Mouse (Mus musculus) liver, embryonic 14.5 days (tissue): ENCODE measurements around the gene Cltrn. TPM values are rescaled to one million over a fixed set of nuclear protein-coding genes. Genes with fewer than 3 reads are reported as not detected.

Experiments
- ATAC-seq: fragments of 200-750 bp; cut with Nextera tagmentation; 2 replicates; pipeline ENCODE4 v1.8.0; 2017; ENCODE audit warnings: moderate number of reproducible peaks, mild to moderate bottlenecking, moderate library complexity; ENCODE audit not compliant: insufficient read depth
- DNase-seq, 3 experiments: peaks; one replicate each; pipeline ENCODE4 v3.0.0-alpha.2; 2012 to 2013; ENCODE audit warnings: low read depth in 3 of 3, low spot score in 3 of 3
- H3K27ac ChIP-seq: fragments of 300-500 bp; sonication (generic); 2 replicates; pipeline ENCODE4 v1.5.1; 2014; ENCODE audit warnings: moderate library complexity, mild to moderate bottlenecking, control low read depth, inconsistent platforms
- H3K27me3 ChIP-seq: fragments of 300-500 bp; sonication (generic); 2 replicates; pipeline ENCODE4 v1.6.1; 2014; ENCODE audit warnings: mild to moderate bottlenecking, low read length, moderate library complexity; ENCODE audit not compliant: control insufficient read depth, insufficient read depth
- H3K36me3 ChIP-seq: fragments of 300-500 bp; sonication (generic); replicated peaks from 2 replicates; pipeline ENCODE4 v1.6.1; 2014; ENCODE audit warnings: low read depth; ENCODE audit not compliant: control insufficient read depth, insufficient read depth
- H3K4me1 ChIP-seq, 2 experiments: fragments of 200-500 bp in 1 of 2; fragments of 300-500 bp in 1 of 2; sonication (generic) in 1 of 2; replicated peaks; 2 replicates each; pipeline ENCODE4 v1.6.1; 2012 to 2014; ENCODE audit warnings: antibody characterized with exemption in 1 of 2, inconsistent platforms in 1 of 2, low read length in 1 of 2; ENCODE audit not compliant: control insufficient read depth in 2 of 2, insufficient read depth in 2 of 2
- H3K4me2 ChIP-seq: fragments of 300-500 bp; sonication (generic); 2 replicates; pipeline ENCODE4 v1.6.1; 2014; ENCODE audit warnings: low read depth, mild to moderate bottlenecking, control low read depth, moderate library complexity
- H3K4me3 ChIP-seq, 2 experiments: fragments of 200-500 bp in 1 of 2; fragments of 300-500 bp in 1 of 2; sonication (generic) in 1 of 2; 2 replicates each; pipeline ENCODE4 v1.5.1; 2012 to 2014; ENCODE audit warnings: low read depth in 2 of 2, low read length in 2 of 2, mild to moderate bottlenecking in 2 of 2, control low read depth in 1 of 2, inconsistent platforms in 1 of 2, moderate library complexity in 1 of 2; ENCODE audit not compliant: insufficient read depth in 1 of 2
- H3K9ac ChIP-seq: fragments of 300-500 bp; sonication (generic); replicated peaks from 2 replicates; pipeline ENCODE4 v1.6.1; 2014; ENCODE audit warnings: mild to moderate bottlenecking, control low read depth, moderate library complexity
- H3K9me3 ChIP-seq: fragments of 300-500 bp; sonication (generic); 2 replicates; pipeline ENCODE4 v1.6.1; 2016; ENCODE audit warnings: low read length, mixed read lengths; ENCODE audit not compliant: control insufficient read depth
- CTCF ChIP-seq: IDR thresholded peaks from 2 replicates; pipeline ENCODE4 v1.5.1; 2016; ENCODE audit warnings: antibody characterized with exemption, low read depth, control low read depth
- EP300 ChIP-seq: IDR thresholded peaks from 2 replicates; pipeline ENCODE4 v1.6.1; 2016; ENCODE audit warnings: antibody characterized with exemption, low read depth
- WGBS: fragments of 180-500 bp; shearing (Covaris S2); extraction: QIAGEN DNeasy Blood & Tissue Kit; methylation state at CpG from one replicate; pipeline ENCODE4 v1.1.7; 2014; ENCODE audit not compliant: insufficient replicate concordance; 5-methylcytosine and 5-hydroxymethylcytosine counted together
- polyA plus RNA-seq, 2 experiments: library from polyadenylated mRNA; depleted of rRNA in 1 of 2; stranded (reverse) in 1 of 2; unstranded in 1 of 2; fragments of >200 nt; fragmentation: Nextera tagmentation in 1 of 2; extraction: Ambion mirVana in 1 of 2; gene quantifications; 2 replicates each; pipeline versions ENCODE4 v1.2.1 to v1.2.3; 2012 to 2014

Gene Cltrn
- polyA plus RNA-seq, 2 experiments: 0.16 to 0.46 TPM

GRCm38 (mm10) chrX:164082030-164082429 is 6.6 kb upstream of the Cltrn start:
- TF ChIP-seq CTCF (no peak), EP300 (no peak)
- no peak overlapping the region for H3K4me2 ChIP-seq
- no peaks in the 10 kb centered on the region for H3K36me3 ChIP-seq
- H3K9me3 ChIP-seq: no peaks in the 10 kb centered on the region
- ATAC-seq (peak; percentile 82), DNase-seq (peak in 1 of 3 experiments; percentile 41)
- no peak overlapping the region for H3K4me3 ChIP-seq
- no peak overlapping the region for H3K9ac ChIP-seq
- H3K27ac ChIP-seq: no peak overlapping the region
- H3K27me3 ChIP-seq: no peaks in the 10 kb centered on the region
- WGBS: 51% methylated on average over 9 of the region's 9 CpGs
- peaks cover 0 to 6% of the 10 kb centered on the region in 2 experiments; a peak in 2 of 4 replicates for H3K4me1 ChIP-seq

GRCm38 (mm10) chrX:164089916-164090315 is 1.3 kb downstream of the Cltrn start:
- no peak overlapping the region for H3K4me2 ChIP-seq
- H3K36me3 ChIP-seq: no peaks in the 10 kb centered on the region
- H3K27me3 ChIP-seq: no peaks in the 10 kb centered on the region
- 74% methylated on average over 11 of the region's 11 CpGs for WGBS
- H3K9me3 ChIP-seq: no peaks in the 10 kb centered on the region
- H3K4me1 ChIP-seq: peaks cover 2 to 37% of the 10 kb centered on the region in 2 experiments; a peak in 3 of 4 replicates
- no peak for DNase-seq
- TF ChIP-seq EP300 (no peak), CTCF (no peak)
- no peak for ATAC-seq
- no peak overlapping the region for H3K4me3 ChIP-seq
- H3K27ac ChIP-seq: no peak overlapping the region
- no peak overlapping the region for H3K9ac ChIP-seq

- H3K9ac ChIP-seq: no peak overlapping the region
- no peak for TF ChIP-seq CTCF
- TF ChIP-seq EP300: no peak
- no peak overlapping the region for H3K4me3 ChIP-seq
- no peak overlapping the region; the same call in 1 of the 2 replicates for H3K4me2 ChIP-seq
- DNase-seq: no peak
- ATAC-seq: no peak
- H3K9me3 ChIP-seq: no peaks in the 10 kb centered on the region
- H3K27ac ChIP-seq: no peak overlapping the region
- no peaks in the 10 kb centered on the region for H3K36me3 ChIP-seq
- H3K4me1 ChIP-seq: peaks cover 2 to 41% of the 10 kb centered on the region in 2 experiments
- no peaks in the 10 kb centered on the region for H3K27me3 ChIP-seq
- 31% methylated on average over 7 of the region's 7 CpGs for WGBS
Observed at GRCm38 (mm10) chrX:164092300-164093169, 3.9 kb downstream of the Cltrn start.

DNA sequence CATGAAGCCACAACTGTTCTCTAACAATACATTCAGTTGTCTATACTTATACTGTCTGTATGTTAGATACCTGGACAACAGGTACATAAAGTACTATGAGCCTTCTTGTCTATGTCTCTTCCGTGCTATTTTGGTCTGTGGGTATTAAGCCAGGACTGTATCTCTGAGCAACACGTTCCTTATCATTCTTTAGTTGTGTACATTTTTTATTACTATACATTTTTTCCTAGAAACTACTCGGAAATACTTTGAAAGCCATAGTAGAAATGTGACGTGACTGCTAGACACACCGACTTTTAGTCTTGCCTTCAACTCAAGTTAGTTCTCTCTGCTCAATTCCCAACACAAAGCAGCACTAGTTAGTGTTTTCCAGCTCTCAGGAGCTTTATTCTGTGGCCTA is 4.8 kb downstream of the Cltrn start:
- WGBS: 31% methylated on average over 5 of the region's 5 CpGs
- H3K27me3 ChIP-seq: no peaks in the 10 kb centered on the region
- no peaks in the 10 kb centered on the region for H3K36me3 ChIP-seq
- peak; percentile 52; the same call in 1 of the 2 replicates for TF ChIP-seq EP300
- TF ChIP-seq CTCF: no peak
- peak overlapping the region; percentile 38 for H3K4me2 ChIP-seq
- H3K9ac ChIP-seq: no peak overlapping the region
- peaks cover 2 to 37% of the 10 kb centered on the region in 2 experiments for H3K4me1 ChIP-seq
- peak overlapping the region; percentile 34; the same call in 1 of the 2 replicates for H3K27ac ChIP-seq
- no peaks in the 10 kb centered on the region for H3K9me3 ChIP-seq
- DNase-seq (peak in 2 of 3 experiments; percentile 12 to 63), ATAC-seq (peak; percentile 68)
- no peak overlapping the region for H3K4me3 ChIP-seq

DNA sequence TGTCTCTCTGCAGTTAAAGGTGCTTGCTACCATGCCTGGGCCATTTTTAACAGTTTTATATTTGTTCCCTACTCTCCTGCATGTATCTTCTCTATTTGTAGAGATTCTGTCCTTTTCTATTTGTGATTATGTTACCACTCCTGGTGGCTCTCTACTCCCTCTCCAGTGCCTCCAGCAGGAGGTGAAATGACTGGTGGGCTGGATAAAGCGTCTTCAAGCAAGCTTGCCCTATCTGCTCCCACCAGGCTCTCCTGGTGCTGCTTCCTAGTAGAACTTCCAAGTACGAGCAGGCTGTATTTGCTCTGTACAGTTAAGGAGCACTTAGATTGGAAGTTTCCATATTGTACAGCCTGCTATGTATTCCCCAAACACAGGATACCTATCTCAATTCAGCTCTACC is 7.2 kb downstream of the Cltrn start:
- no peaks in the 10 kb centered on the region for H3K36me3 ChIP-seq
- WGBS: 25% methylated on average over 2 of the region's 2 CpGs
- DNase-seq (peak in 1 of 3 experiments; percentile 52), ATAC-seq (peak; percentile 61)
- H3K9ac ChIP-seq: no peak overlapping the region
- H3K9me3 ChIP-seq: no peaks in the 10 kb centered on the region
- H3K27me3 ChIP-seq: no peaks in the 10 kb centered on the region
- no peak overlapping the region for H3K4me2 ChIP-seq
- H3K4me1 ChIP-seq: peaks cover 2 to 34% of the 10 kb centered on the region in 2 experiments
- no peak overlapping the region for H3K4me3 ChIP-seq
- TF ChIP-seq CTCF (no peak), EP300 (peak; percentile 39; the same call in 1 of the 2 replicates)
- no peak overlapping the region for H3K27ac ChIP-seq
